Mouse (Mus musculus) adrenal gland, postnatal 4 days (tissue): ENCODE data around the gene Mxra7. TPM values are rescaled to one million over a fixed set of nuclear protein-coding genes. Genes with fewer than 3 reads are reported as not detected.

Experiments used
- DNase-seq, 2 experiments: peaks; one replicate each; pipeline ENCODE4 v3.0.0; 2021 to 2022; ENCODE audit warnings: low spot score in 2 of 2, mixed read lengths in 2 of 2
- total RNA-seq, 2 experiments: library from RNA; stranded (reverse); gene quantifications; 2 replicates each; pipeline ENCODE4 v1.2.3; 2021

Mxra7 gene
- total RNA-seq, 2 experiments from 2014 or later, result 53.5 to 64.9 TPM

DNA sequence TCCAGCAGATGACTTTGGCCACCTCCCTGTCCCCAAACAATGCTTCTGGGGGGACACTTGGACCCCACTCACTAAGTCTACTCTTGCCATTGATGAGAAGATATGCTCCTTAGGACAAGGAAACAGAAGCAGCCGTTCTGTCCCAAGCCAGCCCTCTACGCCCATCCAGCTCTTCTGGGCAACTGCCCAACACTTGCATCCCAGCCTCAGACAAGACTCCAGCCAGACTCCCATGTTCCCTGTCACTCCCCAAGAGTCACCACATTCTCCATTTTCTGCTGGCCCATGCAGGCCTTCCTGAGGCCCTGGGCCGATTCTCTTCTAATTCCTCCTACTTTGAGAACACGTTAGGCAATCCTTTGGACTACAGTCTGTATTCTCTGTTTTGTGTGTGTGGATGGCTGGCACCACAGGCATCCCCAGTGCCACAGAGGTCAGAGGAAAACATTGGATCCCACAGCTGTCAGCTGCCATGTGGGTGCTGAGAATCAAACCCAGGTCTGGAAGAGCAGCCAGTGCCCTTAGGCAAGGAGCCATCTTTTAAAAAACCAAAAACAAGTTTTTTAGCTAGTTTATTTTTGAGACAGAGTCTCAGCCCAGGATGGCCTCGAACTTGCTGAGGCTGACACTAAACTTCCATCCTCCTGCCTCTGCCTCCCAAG is 7.8 kb downstream of the Mxra7 start:
- DNase-seq, result no peak

DNA sequence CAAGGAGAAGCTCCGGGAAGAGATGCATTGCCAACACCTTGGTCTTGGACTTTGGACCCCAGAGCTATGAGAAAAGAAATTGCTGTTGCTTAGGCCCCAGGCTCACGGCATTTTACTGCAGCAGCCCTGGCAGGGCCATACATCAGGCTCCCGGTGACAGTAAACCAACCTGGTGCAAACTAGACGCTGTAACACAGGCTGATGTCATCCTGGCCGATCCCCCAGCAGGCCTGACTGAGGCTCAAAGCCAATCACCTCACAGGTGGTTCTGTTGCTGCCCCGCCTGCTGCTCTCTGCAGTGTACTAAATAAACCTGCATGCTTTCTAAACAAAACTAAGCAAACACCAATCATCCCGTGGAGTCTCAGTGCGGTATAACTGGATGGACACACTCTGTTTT is 9.1 kb downstream of the Mxra7 start:
- no peak for DNase-seq

DNA sequence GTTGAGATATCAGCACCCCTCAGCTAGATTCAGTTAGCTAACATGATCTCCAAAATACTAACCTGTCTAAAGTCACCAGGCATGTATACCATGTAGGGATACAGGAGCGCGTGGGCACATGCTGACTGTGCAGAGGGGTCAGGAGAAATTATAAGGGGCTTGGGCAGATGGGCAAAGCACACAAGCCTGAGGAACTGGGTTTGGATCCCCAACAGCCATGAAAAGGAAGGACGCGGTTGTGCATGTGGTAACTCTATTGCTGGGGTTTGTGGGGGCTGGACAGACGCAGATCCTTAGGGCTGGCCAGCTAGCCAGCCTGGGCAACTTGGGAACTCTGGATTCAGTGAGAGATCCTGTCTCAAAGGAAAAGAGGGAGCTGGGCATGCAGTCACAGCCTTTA is 10.3 kb downstream of the Mxra7 start:
- DNase-seq, result no peak

DNA sequence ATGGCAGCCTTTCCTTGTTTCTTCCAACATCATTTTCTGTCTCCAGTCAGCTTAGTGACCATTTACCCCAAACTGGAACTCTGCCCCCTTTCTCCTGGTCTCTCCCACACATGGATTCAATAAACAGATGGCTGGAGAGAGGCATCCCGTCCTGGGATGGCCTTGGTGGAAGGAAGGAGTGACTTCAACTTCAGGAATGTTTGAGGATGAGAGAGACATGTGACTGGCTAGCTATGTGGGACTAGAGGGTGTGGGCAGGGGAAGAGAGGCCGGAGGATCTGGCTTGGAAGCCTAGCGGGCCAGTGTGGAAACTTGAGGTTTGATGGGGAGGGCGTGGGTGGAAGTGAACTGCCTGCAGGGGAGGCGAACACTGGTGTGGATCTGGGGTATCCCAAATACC is 11.1 kb downstream of the Mxra7 start:
- no peak for DNase-seq

DNA sequence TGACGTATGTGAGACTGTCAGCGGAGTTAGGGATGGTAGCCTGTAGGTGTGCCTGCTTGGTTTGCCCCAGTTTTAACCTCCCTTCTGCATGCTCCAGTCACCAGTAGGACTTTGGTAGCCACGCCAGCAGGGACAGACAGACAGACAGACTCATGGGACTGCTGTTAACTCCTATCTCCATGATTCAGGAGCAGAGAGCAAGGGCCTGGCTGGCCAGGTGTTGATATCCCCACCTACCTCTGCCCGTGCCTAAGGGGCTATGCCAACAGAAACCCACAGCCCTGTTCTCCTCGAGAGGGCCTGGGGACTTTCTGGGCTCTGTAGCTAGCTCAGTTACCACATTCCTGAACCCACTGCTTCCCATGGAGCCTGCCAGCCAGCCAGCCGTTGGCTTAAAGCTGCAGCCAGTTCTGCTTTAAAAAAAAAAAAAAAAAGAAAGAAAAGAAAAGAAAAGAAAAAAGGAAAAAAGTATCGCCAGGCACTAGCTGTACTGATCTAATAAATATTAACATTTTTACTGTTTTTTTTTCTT is 12.9 kb downstream of the Mxra7 start:
- no peak for DNase-seq

DNA sequence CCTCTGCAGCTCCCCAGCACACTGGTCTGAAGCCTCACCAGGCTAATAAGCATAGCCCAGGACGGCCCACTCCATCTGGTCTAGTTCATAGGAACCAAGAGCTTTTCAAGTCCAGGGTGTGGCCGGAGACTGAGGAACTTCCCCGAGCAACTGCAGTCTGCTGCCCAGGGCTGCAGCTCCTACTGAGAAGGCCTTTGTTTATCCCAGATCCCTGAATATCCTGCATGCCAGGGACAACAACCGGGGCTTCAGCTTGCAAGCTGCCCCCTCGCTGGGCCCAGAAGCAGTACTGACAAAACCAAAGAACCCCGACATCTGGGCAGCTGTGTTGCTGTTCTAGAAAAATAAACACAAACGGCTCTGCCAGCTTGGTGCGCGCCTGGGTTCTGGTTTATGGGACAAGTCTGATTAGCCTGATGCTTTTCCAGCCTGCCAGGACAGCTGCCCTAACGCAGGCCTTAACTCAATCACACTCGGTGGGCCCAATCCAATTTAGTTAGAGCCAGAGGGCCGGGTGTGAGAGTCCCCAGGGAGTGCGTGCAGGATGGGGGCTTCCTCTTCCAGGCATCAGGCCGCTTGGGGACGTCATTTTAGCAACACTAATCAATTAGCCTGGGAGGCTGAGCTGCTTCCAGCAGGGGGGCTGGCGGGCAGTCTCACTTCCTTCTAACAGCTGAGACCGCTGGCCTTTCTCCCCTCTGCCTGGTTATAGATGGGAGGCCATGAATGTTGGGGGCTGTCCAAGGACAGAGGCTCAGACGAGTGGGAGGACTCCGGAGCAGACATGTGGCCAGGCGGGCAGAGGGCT is 13.6 kb downstream of the Mxra7 start:
- no peak for DNase-seq

DNA sequence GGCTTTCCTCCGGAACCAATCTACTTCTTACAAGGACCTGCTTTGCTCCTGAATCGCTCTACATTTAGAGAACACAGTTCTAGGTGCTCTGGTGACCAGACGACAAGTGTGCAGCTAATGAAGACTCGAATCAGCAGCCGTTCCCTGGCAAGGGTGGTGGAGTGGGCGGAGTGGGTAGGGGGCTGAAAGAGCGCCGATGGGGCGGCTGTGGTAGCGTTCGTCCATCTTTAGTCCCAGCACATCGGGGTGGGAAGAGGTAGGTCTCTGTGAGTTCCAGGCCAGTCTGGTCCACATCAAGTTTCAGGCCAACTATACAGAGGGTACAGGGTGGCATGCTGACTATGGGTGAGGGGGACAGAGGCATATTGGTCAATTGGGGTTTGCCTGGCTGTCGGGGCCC is 14.2 kb downstream of the Mxra7 start:
- DNase-seq, result no peak

DNA sequence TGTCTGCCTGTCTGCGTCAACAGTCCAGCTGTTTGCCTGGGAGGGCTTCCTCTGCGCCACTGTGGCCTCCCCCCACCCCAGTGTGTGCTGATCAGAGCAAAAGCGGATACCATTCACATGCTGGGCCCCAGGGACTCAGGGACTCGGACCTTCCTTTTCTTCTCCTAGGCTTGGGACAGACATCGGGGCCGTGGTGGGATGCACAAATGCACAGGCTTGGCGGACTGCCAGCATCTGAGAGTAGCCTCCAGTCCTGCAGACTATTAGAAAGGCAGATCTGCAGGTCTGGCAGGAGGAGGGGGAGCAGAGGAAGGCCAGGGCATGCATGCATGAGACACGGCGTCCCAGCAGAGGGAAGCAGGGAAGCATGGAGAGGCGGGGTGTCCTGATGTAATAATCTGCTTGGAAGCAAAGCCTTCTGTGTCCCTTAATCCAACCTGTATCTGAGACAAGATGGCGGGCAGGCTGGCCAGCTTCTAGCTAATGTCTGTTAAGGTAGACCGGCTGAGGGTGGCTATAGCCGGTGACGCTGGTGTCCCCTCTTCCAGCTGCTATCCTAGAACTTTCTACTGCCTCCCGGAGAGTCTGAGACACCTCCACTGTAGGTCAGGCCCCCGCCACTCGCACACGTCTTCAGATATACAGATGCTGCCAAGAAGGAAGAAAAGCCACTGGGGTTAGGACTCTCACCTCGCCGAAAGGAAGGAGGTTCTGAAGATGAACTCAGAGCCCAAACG is 14.9 kb downstream of the Mxra7 start:
- DNase-seq, result no peak

DNA sequence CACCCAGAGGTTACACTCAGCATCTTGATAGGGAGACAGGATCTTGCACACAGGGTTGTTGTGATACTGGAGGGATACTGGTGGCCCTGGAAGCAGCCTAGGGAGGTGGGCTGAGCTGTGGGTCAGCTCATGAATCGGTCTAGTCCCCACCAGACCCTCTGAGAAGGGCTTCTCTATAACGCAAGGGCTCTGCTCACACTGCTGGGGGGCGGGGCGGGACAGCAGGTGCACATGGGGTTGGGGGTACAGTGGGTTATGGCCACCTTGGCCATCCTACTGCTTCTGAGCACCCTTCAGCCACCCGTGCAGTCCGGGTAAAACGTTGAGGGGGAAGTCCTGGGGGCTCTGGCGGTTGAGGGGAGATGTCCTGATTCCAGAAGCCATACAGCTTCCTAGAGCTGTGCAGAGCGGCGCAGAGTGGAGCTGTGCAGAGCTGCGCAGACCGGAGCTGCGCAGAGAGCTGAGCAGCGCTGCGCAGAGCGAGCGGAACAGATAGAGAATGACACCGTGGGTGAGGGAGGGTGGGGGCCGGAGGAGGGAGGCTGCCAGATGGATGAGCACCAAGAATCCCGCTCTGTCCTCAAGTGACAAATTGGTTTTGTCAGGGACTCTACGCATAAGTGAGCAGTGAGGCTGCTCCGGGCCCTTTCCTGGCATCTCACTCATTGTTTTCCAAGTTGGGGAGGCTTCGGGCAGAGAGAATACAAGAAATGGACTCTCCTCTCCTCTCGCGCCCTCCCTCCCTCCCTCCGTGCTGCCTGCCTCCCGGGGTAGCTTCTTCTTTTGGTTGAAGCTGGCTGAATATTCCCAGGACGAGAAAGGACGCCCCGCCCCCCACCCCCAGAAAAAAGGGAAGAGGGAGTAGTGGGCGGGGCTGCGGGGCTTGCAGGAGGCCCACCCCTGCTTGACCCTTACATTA is 16.6 kb downstream of the Mxra7 start:
- DNase-seq, result no peak

DNA sequence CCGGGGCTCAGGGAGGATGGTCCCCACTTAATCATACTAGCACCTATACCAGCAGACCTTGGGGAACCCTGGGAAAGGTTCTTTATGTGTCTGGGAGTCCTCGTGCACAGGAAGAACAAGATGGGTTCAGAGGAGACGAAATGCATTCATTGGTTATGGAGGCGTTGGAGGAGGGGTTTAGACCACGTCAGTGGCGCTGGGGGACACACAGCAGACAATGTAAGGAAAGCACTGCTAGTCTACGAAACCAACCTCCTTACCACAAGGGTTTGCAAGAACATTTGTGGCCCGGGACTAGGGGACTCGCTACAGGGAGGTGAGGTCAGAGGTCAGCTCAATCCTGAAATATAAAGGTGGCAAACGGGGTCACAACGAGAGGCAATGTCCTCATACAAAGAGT is 17.3 kb downstream of the Mxra7 start:
- no peak for DNase-seq

DNA sequence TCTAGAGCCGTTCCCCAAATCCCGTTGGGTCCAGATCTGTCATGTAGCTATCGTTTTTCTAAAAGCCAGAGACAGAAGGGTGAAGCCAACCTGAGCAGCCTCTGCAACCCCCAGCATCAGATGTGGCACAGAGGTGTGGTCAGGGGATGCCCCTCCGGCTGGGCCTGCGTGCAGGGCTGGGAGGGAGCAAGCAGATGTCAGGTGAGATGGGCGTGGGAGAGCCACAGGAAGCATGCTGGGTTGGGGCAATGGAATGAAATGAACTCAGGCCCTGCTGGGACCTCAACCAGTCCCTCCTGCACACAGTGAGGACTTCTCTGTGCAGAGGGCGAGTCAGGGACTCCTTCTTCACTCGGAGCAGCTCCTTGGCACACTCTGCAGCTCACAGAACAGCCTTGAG is 18.3 kb downstream of the Mxra7 start:
- DNase-seq, result no peak

DNA sequence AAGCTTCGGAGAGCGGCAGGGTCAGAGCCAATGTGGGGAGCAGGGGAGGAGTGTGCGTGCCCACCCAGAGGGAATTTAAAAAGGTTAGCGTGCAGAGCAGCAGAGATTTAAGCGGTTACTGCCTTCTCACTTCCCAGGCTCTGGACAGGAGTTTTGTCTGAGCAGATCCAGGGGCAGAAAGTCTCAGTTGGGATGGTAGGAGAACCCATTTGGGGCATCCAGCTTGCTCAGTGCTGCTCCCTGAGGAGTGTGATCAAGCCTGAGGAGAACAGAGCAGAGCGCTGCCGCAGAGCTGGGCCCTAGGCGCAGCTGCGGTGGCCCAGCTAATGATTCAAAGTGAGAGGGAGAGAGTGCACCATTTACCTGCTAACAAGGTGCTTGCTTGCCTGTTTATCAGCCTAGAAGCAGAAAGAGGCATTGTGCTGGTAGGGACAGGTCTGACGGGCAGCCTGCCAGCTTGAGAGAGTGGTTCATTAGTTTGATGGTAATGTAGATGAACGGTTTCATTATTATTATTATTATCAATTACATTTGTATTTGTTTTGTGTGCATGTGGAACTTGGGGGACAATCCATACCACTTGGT is 18.9 kb downstream of the Mxra7 start:
- no peak for DNase-seq

DNA sequence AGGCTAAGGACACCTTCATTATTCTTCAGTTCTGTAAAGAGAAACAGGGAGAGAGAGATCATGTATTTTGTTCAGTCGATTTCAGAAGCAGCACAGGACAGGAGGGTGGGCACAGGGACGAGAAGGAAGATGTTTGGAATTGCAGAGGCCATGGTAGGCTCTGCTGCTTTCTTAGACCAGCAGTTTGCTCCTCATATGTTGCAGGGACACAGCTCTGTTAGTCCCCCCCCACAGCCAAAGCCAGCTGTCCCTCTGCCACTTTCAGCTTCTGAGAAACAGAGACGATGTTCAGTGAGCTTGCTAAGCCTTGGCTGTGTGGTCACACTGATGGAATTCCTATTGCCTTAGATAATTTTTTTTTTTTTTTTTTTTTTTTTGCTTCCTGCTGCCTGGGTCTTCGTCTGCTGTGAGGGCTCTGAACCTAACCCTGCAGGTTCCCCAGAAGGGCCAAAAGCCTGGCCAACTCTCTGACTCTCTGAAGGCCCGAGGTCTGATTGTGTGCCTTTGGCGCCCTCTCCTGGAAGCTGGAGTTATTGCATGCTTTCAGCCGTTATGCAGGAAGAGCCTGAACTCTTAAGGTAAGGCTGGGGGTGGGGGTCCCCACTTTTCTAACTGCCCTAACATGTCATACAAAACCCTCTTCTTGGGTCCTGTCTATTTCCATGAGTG is 19.8 kb downstream of the Mxra7 start:
- peak; percentile 64 to 81 for DNase-seq

DNA sequence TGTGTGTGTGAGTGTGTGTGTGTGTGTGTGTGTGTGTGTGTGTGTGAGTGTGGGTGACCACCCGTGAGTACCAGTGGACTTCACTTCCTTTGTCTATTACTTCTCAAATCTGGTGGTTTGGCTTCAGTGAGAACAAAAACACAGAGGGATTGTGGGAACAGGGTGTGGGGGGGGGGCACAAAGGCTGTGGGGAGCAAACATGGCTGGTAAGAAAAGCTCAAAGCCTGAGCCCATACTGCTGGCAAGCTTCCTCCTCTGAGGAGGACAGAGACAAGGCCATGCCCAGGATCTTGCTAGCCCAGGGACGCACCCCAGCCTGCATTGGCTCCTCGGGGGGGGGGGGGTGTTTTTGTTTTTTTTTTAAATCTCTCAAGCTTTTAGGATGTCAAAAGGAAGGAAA is 20.3 kb downstream of the Mxra7 start:
- DNase-seq, result no peak

DNA sequence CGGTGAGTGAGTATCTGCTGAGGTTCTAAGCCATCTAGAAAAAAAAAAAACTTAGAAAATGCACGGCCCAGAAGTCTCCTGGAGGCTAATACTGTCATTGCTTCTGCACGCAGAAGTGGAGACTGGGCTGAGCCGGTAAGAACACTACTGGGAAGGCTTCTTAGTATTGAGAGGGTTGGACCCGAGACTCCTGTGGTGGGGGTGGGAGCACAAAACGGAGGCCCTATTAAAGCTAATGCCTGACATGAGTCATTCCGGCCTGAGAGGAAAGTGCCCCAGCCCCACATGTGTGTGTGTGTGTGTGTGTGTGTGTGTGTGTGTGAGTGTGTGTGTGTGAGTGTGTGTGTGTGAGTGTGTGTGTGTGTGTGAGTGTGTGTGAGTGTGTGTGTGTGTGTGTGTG is 20.7 kb downstream of the Mxra7 start:
- DNase-seq, result no peak

DNA sequence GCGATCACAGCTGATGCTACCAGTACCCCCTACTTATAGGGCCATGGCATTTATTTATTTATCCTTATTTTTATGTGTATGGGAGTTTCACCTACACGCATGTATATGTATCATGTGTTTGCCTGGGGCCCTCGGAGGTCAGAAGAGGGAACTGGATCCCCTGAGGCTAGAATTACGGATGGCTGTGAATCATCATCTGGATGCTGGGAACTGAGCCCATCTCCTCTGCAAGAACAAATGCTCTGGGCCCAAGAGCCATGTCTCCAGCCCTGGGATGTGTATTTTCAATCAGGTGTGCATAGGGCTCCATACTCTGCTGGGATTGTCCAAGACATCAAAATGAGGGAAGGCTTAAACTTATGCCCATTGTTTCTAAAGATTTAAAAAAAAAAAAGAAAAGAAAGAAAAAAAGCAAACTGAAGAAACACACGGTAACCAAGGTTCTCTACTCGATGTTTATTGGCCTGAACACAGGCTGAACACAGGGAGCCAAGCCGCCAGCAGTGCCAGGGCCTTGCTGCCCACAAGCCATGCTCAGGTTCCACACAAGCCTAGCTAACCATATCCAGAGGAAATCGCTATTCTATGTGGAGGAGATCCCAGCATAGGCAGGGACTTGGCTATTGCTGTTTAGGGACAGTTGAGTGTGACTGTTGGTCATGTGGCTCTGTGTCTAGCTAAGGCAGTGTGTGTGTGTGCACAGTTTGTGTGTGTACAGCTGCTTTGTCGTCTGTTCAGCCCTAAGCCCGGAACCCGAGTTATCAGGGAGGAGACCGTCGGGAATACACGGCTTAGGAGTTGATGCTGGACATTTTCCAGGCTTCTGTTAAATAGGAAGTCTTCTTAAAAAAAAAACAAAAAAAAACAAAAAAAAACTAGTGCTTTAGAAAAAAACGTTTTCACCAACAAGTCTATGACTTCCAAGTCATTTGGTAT is 21.4 kb downstream of the Mxra7 start:
- no peak for DNase-seq

DNA sequence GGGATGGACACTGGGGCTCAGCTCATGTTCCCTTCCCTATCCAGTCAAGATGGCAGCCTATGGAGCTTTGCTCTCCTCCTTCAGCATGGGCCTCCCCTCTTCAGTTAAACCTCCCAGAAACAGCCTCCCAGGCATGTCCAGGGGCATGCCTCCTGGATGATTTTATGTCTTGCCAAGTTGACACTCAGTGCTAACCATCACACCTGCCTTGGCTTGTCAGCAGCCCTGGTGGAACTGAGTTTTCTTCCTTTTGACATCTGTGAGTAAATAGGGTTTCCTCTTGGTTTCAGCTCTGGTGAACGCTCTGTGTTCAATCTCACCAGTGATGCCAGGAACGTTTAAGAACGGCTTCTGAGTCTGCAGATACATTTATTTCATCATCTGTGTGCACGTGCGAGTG is 25.1 kb downstream of the Mxra7 start:
- no peak for DNase-seq

DNA sequence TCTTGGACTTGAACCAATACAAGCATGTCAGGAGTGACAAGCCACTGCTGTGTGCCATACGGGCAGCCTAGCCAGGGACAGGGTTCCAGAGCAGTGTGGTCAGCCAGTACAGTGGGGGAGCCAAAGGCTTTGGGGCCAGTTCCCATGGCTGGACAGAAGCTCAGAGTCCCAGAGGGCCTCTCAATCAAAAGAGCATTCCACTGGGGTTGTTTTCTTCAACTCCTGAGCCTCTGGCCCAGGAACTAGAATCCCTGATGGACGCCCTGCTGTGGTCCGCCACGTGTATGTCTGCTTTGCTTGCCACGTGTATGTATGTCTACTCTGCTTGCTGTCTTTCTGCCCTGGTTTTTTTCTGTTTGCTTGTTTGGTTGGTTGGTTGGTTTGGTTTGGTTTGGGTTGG is 26.7 kb downstream of the Mxra7 start:
- DNase-seq, result no peak

DNA sequence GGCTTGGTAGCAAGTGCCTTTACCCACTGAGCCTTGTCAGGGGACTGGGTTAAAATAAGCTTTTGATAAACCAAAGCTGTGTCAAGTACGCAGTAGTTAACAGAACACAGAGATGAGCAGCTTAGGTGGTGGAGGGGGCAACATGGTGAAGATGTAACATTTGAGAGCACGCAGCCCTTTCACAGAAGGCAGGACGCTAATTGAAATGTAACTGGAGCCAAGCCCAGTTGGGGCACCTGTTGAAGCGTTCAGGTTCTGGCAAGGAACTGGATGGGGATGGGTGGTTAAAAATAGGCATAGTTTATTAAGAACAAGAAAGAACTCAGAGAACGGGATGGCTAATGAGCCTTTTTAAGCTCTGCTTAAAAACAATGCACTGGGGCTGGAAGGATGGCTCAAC is 28.5 kb downstream of the Mxra7 start:
- DNase-seq, result no peak
